In genomic region chr19:53421583-53422188, GRCm38 (mm10) we compare ENCODE assay signal across 9 mouse cellular contexts. TPM values are rescaled to one million over a fixed set of nuclear protein-coding genes. Genes with fewer than 3 reads are reported as not detected.
DNase-seq lines count a peak whose midpoint lies in the region; ATAC-seq and TF ChIP-seq lines count a peak whose summit lies in the region.
"Had no signal": no experiment of that assay in that cellular context is flagged by ENCODE, and none has a peak within 500 bp of the region (broad histone marks: within the 10 kb centered on the region; RNA-seq: fewer than 3 reads in every experiment).

No protein-coding gene starts in this region.

- H3K27me3 ChIP-seq in spleen, adult 2 months (ENCODE audit: control insufficient read depth, insufficient read depth, low read length), result no peaks in the 10 kb centered on the region
- H3K27me3 ChIP-seq in forebrain, embryonic 12.5 days, result 0 out of 2 replicates have a peak, but pooled peaks cover 11% of the 10 kb centered on the region
- H3K27me3 ChIP-seq in limb, embryonic 14.5 days (ENCODE audit: control insufficient read depth, insufficient read depth, low read length), result no peaks in the 10 kb centered on the region
- no peaks in the 10 kb centered on the region for H3K27me3 ChIP-seq in stomach, embryonic 15.5 days (replicated peaks)

- DNase-seq in spleen, adult 2 months (ENCODE audit: low read depth in 1 of 2, low spot score in 2 of 2), result no peak
- DNase-seq in spleen, postnatal 10 days (ENCODE audit: low spot score in 2 of 2), result no peak
- DNase-seq in limb, embryonic 14.5 days (ENCODE audit: low spot score), result no peak
- no peak for DNase-seq in urinary bladder, adult 2 months (ENCODE audit: low spot score)
- DNase-seq in adrenal gland, adult 8-10 months, result no peak
- DNase-seq in frontal cortex, postnatal 14 days (ENCODE audit: low spot score in 2 of 2), result no peak

- no peak for TF ChIP-seq POLR2A in spleen, adult 2 months (IDR thresholded peaks at IDR 0.05; ENCODE audit: low read depth, low read length)
- TF ChIP-seq POLR2A in limb, embryonic 14.5 days (IDR thresholded peaks at IDR 0.05; ENCODE audit: borderline replicate concordance, extremely low read depth, insufficient read depth, insufficient read length), result 0 out of 2 replicates have a peak, but pooled peaks have one; percentile 13

- peak overlapping the region; percentile 79 for H3K27ac ChIP-seq in spleen, adult 2 months (ENCODE audit: insufficient read depth, low read length)
- H3K27ac ChIP-seq in forebrain, embryonic 12.5 days, result peak overlapping the region; percentile 36; the same call in 1 of the 2 replicates
- no peak overlapping the region; the same call in 1 of the 2 replicates for H3K27ac ChIP-seq in limb, embryonic 14.5 days (replicated peaks; ENCODE audit: low read depth, low read length)
- H3K27ac ChIP-seq in stomach, embryonic 15.5 days, result peak overlapping the region; percentile 19; the same call in 1 of the 2 replicates

- peak overlapping the region; percentile 67 for H3K4me2 ChIP-seq in forebrain, embryonic 12.5 days
- H3K4me2 ChIP-seq in limb, embryonic 14.5 days (replicated peaks; ENCODE audit: low read depth, low read length, severe bottlenecking), result peak overlapping the region; percentile 72
- H3K4me2 ChIP-seq in stomach, embryonic 15.5 days, result peak overlapping the region; percentile 90

- TF ChIP-seq CTCF in spleen, adult 2 months (IDR thresholded peaks at IDR 0.05; ENCODE audit: extremely low read depth, insufficient read depth, insufficient read length, insufficient replicate concordance), result no peak

- H3K36me3 ChIP-seq in spleen, adult 2 months (ENCODE audit: control insufficient read depth, insufficient read depth, low read length), result no peaks in the 10 kb centered on the region
- H3K36me3 ChIP-seq in forebrain, embryonic 12.5 days (replicated peaks), result no peaks in the 10 kb centered on the region
- H3K36me3 ChIP-seq in limb, embryonic 14.5 days (ENCODE audit: control insufficient read depth, insufficient read depth, low read length), result no peaks in the 10 kb centered on the region
- H3K36me3 ChIP-seq in stomach, embryonic 15.5 days, result no peaks in the 10 kb centered on the region

- 1% methylated on average over 6 of the region's 6 CpGs for WGBS in spleen, adult 2 months
- WGBS in forebrain, embryonic 12.5 days, result 4% methylated on average over 6 of the region's 6 CpGs
- WGBS in limb, embryonic 14.5 days, result 3% methylated on average over 6 of the region's 6 CpGs
- WGBS in stomach, embryonic 15.5 days, result under 1% methylated on average over 6 of the region's 6 CpGs

- peak; percentile 3; the same call in 1 of the 2 replicates for ATAC-seq in forebrain, embryonic 12.5 days (ENCODE audit: low FRiP score)
- 0 out of 2 replicates have a peak, but pooled peaks have one; percentile 12 for ATAC-seq in limb, embryonic 14.5 days (ENCODE audit: low FRiP score, low read depth)
- 0 out of 2 replicates have a peak, but pooled peaks have one; percentile 4 for ATAC-seq in stomach, embryonic 15.5 days (ENCODE audit: insufficient read depth, low FRiP score, low read depth)

- H3K4me3 ChIP-seq in spleen, adult 2 months (ENCODE audit: extremely low read depth, insufficient read depth, insufficient read length), result peak overlapping the region; percentile 37
- peak overlapping the region; percentile 46 for H3K4me3 ChIP-seq in forebrain, embryonic 12.5 days (replicated peaks)
- H3K4me3 ChIP-seq in limb, embryonic 14.5 days (replicated peaks; ENCODE audit: low read length), result peak overlapping the region; percentile 37
- H3K4me3 ChIP-seq in stomach, embryonic 15.5 days (replicated peaks), result peak overlapping the region; percentile 42

- H3K9ac ChIP-seq in forebrain, embryonic 12.5 days, result peak overlapping the region; percentile 43; the same call in 1 of the 2 replicates
- 0 out of 2 replicates have a peak overlapping the region, but pooled peaks have one; percentile 28 for H3K9ac ChIP-seq in limb, embryonic 14.5 days (ENCODE audit: low read depth, low read length, severe bottlenecking)
- H3K9ac ChIP-seq in stomach, embryonic 15.5 days, result no peak overlapping the region

- H3K4me1 ChIP-seq in spleen, adult 2 months (ENCODE audit: control insufficient read depth, insufficient read depth, insufficient read length), result peaks cover 34% of the 10 kb centered on the region
- H3K4me1 ChIP-seq in forebrain, embryonic 12.5 days, result peaks cover 9% of the 10 kb centered on the region
- peaks cover 11% of the 10 kb centered on the region; the same call in 1 of the 2 replicates for H3K4me1 ChIP-seq in limb, embryonic 14.5 days (ENCODE audit: control insufficient read depth, insufficient read depth, low read length)
- H3K4me1 ChIP-seq in stomach, embryonic 15.5 days, result peaks cover 12% of the 10 kb centered on the region; the same call in 1 of the 2 replicates

- H3K9me3 ChIP-seq in forebrain, embryonic 12.5 days, result no peaks in the 10 kb centered on the region
- H3K9me3 ChIP-seq in limb, embryonic 14.5 days (ENCODE audit: control insufficient read depth, low read length), result no peaks in the 10 kb centered on the region
- H3K9me3 ChIP-seq in stomach, embryonic 15.5 days, result no peaks in the 10 kb centered on the region

RNA-seq across cellular contexts. Expression of gene Smndc1, which starts 31.3 kb away (rescaled TPM):
- polyA plus RNA-seq in spleen, adult 2 months (2012; rRNA removed), result 3.1 and 3.6 TPM in 2 replicates
- polyA plus RNA-seq in forebrain, embryonic 12.5 days (2016; fragmentation: Nextera tagmentation; extraction: Ambion mirVana), result 45.4 and 49.6 TPM in 2 replicates
- 25.6 and 33.9 TPM in 2 replicates for polyA plus RNA-seq in limb, embryonic 14.5 days (2012; rRNA removed)
- 38.6 and 40.3 TPM in 2 replicates for polyA plus RNA-seq in limb, embryonic 14.5 days (2014; fragmentation: Nextera tagmentation; extraction: Ambion mirVana)
- polyA plus RNA-seq in stomach, embryonic 15.5 days (2015; fragmentation: Nextera tagmentation; extraction: Ambion mirVana), result 38.2 TPM in 2 replicates
- polyA plus RNA-seq in urinary bladder, adult 2 months (2012; rRNA removed), result 26.1 and 28.5 TPM in 2 replicates
- 10 to 100 TPM; 40.5 to 49.4 (median 45.6) TPM for total RNA-seq in adrenal gland, adult 8-10 months (2022)

RNA-seq across cellular contexts. Expression of gene Gm10197, which starts 50.1 kb away (rescaled TPM):
- not detected in 2 replicates for polyA plus RNA-seq in spleen, adult 2 months (2012; rRNA removed)
- polyA plus RNA-seq in forebrain, embryonic 12.5 days (2016; fragmentation: Nextera tagmentation; extraction: Ambion mirVana), result 1.7 TPM in 1 of 2 replicates, not detected in the other
- polyA plus RNA-seq in limb, embryonic 14.5 days (2012; rRNA removed), result not detected in 2 replicates
- 4.4 TPM in 1 of 2 replicates, not detected in the other for polyA plus RNA-seq in limb, embryonic 14.5 days (2014; fragmentation: Nextera tagmentation; extraction: Ambion mirVana)
- 2.5 TPM in 1 of 2 replicates, not detected in the other for polyA plus RNA-seq in stomach, embryonic 15.5 days (2015; fragmentation: Nextera tagmentation; extraction: Ambion mirVana)
- not detected in 2 replicates for polyA plus RNA-seq in urinary bladder, adult 2 months (2012; rRNA removed)
- not detected for total RNA-seq in adrenal gland, adult 8-10 months (2022)
- total RNA-seq: layer of hippocampus, postnatal 25 days had no signal
